Mouse (Mus musculus): ENCODE data around the gene Psmd9. TPM values are rescaled to one million over a fixed set of nuclear protein-coding genes. Genes with fewer than 3 reads are reported as not detected.

Psmd9 gene
- polyA plus RNA-seq, 1 experiment from 2014 or later: 78.7 TPM

Other genes starting within 250 kb of the Psmd9 start
- gene Kdm2b, start 179.6 kb upstream of the Psmd9 start, polyA plus RNA-seq (2014; fragmentation: Nextera tagmentation; extraction: Ambion mirVana): 82.7 and 92.6 TPM in 2 replicates
- gene Orai1, start 154.3 kb upstream of the Psmd9 start, polyA plus RNA-seq (2014; fragmentation: Nextera tagmentation; extraction: Ambion mirVana): 13.0 and 17.3 TPM in 2 replicates
- 0.37 and 0.43 TPM in 2 replicates for gene Morn3, start 122.4 kb upstream of the Psmd9 start, polyA plus RNA-seq (2014; fragmentation: Nextera tagmentation; extraction: Ambion mirVana)
- 15.6 and 16.1 TPM in 2 replicates for gene Tmem120b, start 101.0 kb upstream of the Psmd9 start, polyA plus RNA-seq (2014; fragmentation: Nextera tagmentation; extraction: Ambion mirVana)
- 8.9 and 13.1 TPM in 2 replicates for gene Rhof, start 36.7 kb upstream of the Psmd9 start, polyA plus RNA-seq (2014; fragmentation: Nextera tagmentation; extraction: Ambion mirVana)
- 13.0 and 15.9 TPM in 2 replicates for gene Setd1b, start 27.2 kb upstream of the Psmd9 start, polyA plus RNA-seq (2014; fragmentation: Nextera tagmentation; extraction: Ambion mirVana)
- gene Hpd, start 13.3 kb downstream of the Psmd9 start, polyA plus RNA-seq (2014; fragmentation: Nextera tagmentation; extraction: Ambion mirVana): not detected in 2 replicates
- 1.1 and 1.4 TPM in 2 replicates for gene Wdr66, start 82.7 kb downstream of the Psmd9 start, polyA plus RNA-seq (2014; fragmentation: Nextera tagmentation; extraction: Ambion mirVana)
- 38.7 and 40.8 TPM in 2 replicates for gene Bcl7a, start 174.4 kb downstream of the Psmd9 start, polyA plus RNA-seq (2014; fragmentation: Nextera tagmentation; extraction: Ambion mirVana)
- gene Mlxip, start 225.4 kb downstream of the Psmd9 start, polyA plus RNA-seq (2014; fragmentation: Nextera tagmentation; extraction: Ambion mirVana): 24.4 and 26.7 TPM in 2 replicates

Measured in neural tube, embryonic 14.5 days (tissue).